Mouse (Mus musculus) heart, adult 2 months (tissue): Measurements from ENCODE around the gene Ccdc154. TPM values are rescaled to one million over a fixed set of nuclear protein-coding genes. Genes with fewer than 3 reads are reported as not detected.
"Not testable (repeated sequence)": the region's sequence is repeated elsewhere in the genome, so short reads cannot be mapped to it uniquely, and the experiment has no call there.

Source experiments
- DNase-seq, 2 experiments: peaks; one replicate each; pipeline ENCODE4 v3.0.0; 2021
- H3K27ac ChIP-seq: fragments of 200-600 bp; 2 replicates; pipeline ENCODE4 v1.8.1; 2022
- H3K27me3 ChIP-seq: fragments of 200-500 bp; 2 replicates; pipeline ENCODE4 v1.6.1; 2012; ENCODE audit warnings: mild to moderate bottlenecking, low read length, inconsistent platforms, mixed read lengths; ENCODE audit not compliant: control insufficient read depth, insufficient read depth
- H3K36me3 ChIP-seq: fragments of 200-500 bp; 2 replicates; pipeline ENCODE4 v1.6.1; 2012; ENCODE audit warnings: low read length, inconsistent platforms; ENCODE audit not compliant: control insufficient read depth, insufficient read depth
- H3K4me1 ChIP-seq: fragments of 200-500 bp; 2 replicates; pipeline ENCODE4 v1.6.1; 2011; ENCODE audit warnings: low read length; ENCODE audit not compliant: control insufficient read depth, insufficient read depth
- H3K4me3 ChIP-seq: fragments of 200-600 bp; 2 replicates; pipeline ENCODE4 v1.8.1; 2022
- H3K79me2 ChIP-seq: fragments of 200-500 bp; replicated peaks from 2 replicates; pipeline ENCODE4 v1.6.1; 2012; ENCODE audit warnings: mild to moderate bottlenecking, inconsistent platforms, low read length, moderate library complexity, mixed read lengths; ENCODE audit not compliant: control insufficient read depth, insufficient read depth
- H3K9ac ChIP-seq: fragments of 200-500 bp; 2 replicates; pipeline ENCODE4 v1.6.1; 2012; ENCODE audit warnings: low read depth, mild to moderate bottlenecking, control low read depth, inconsistent platforms, low read length, mixed read lengths
- CTCF ChIP-seq: fragments of 200-600 bp; IDR thresholded peaks from 2 replicates; pipeline ENCODE4 v1.8.1; 2022; ENCODE audit warnings: antibody characterized with exemption, mild to moderate bottlenecking, moderate library complexity
- EP300 ChIP-seq: fragments of 200-500 bp; IDR thresholded peaks from 2 replicates; pipeline ENCODE4 v1.6.1; 2011; ENCODE audit warnings: low read depth, low read length, control low read depth; ENCODE audit not compliant: insufficient read depth
- POLR2A ChIP-seq: fragments of 200-500 bp; IDR thresholded peaks from 2 replicates; pipeline ENCODE4 v1.6.1; 2011; ENCODE audit warnings: mild to moderate bottlenecking, low read depth, low read length, control low read depth; ENCODE audit not compliant: insufficient read depth
- WGBS: fragments of 180-500 bp; shearing (Covaris S2); methylation state at CpG from one replicate; pipeline ENCODE4 v1.1.7; 2018; 5-methylcytosine and 5-hydroxymethylcytosine counted together
- intact Hi-C: fragments of 180-260 bp; cut with DNase I; formaldehyde crosslinking; loops from one replicate; pipeline ENCODE4 v1.15.1; 2025
- polyA plus RNA-seq: library from polyadenylated mRNA; depleted of rRNA; stranded (reverse); fragments of >200 nt; gene quantifications from 2 replicates; pipeline ENCODE4 v1.2.3, GENCODE M21; 2012
- total RNA-seq, 2 experiments: library from RNA; stranded (reverse); gene quantifications; 2 replicates each; pipeline ENCODE4 v1.2.3; 2021

Gene Ccdc154
- total and polyA plus RNA-seq, 3 experiments = 0.06 TPM; not detected in 2

DNA sequence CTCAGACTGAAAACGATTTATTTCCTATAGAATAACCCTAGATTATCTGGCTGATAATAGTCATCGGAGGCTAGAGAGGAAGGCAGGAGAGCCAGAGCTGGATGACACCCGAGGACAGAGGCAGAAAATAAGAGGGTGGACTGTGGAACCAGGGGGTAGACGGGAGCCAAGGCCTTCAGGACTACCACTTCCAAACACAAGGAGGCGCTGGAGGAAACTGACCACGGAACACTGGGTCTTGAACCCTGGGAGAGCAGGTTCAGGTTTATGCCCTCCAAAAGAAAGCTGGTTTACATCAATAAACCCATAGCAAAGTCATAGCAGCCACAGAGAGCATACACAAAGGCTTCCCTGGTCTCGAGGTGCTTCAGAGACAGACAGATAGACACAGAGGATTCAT lies 38.3 kb upstream of the Ccdc154 start:
- intact Hi-C loops = no loop called here
- H3K27ac ChIP-seq = no peak overlapping the region

DNA sequence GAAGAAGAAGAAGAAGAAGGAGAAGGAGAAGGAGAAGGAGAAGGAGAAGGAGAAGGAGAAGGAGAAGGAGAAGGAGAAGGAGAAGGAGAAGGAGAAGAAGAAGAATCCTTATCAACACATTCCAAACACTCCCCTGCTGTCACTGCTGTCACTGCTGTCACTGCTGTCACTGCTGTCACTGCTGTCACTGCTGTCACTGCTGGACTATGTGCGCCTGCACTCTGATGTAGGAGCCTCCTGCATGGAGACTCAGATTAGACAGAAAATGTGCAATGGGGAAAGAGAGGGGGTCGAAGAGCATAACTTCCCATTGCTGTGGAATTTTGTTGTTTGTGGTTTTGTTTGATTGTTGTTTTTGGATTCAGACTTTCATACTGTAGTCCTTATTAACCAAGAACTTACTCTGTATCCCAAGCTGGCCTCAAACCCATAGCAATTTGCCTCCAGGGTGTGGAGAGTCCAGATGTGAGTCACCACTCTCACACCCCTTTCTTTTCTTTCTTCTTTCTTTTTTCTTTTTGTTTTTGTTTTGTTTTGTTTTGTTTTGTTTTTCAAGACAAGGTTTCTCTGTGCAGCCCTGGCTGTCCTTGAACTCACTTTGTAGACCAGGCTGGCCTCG lies 36.7 kb upstream of the Ccdc154 start:
- WGBS = 65% methylated on average over 3 of the region's 3 CpGs
- H3K27ac ChIP-seq, H3K79me2 ChIP-seq, intact Hi-C loops, H3K27me3 ChIP-seq, H3K36me3 ChIP-seq, DNase-seq, H3K4me3 ChIP-seq, H3K4me1 ChIP-seq, H3K9ac ChIP-seq: not testable (repeated sequence)

More for the DNA sequence above, 38.3 kb upstream of the Ccdc154 start:
- Histone ChIP-seq H3K36me3 (no peaks in the 10 kb centered on the region), H3K27me3 (no peaks in the 10 kb centered on the region), H3K79me2 (no peaks in the 10 kb centered on the region), H3K4me3 (no peak overlapping the region), H3K9ac (no peak overlapping the region), H3K4me1 (peaks cover 2% of the 10 kb centered on the region; the same call in 1 of the 2 replicates)
- WGBS = 32% methylated on average over 7 of the region's 7 CpGs
- TF ChIP-seq CTCF = peak; percentile 61
- TF ChIP-seq POLR2A = no peak
- no peak for TF ChIP-seq EP300
- DNase-seq = no peak

GRCm38 (mm10) chr17:25127079-25127478 lies 35.2 kb upstream of the Ccdc154 start:
- peaks cover 2% of the 10 kb centered on the region; the same call in 1 of the 2 replicates for H3K4me1 ChIP-seq
- H3K4me3 ChIP-seq = no peak overlapping the region
- 19% methylated on average over 8 of the region's 8 CpGs for WGBS
- no peak overlapping the region for H3K27ac ChIP-seq
- H3K36me3 ChIP-seq = no peaks in the 10 kb centered on the region
- DNase-seq = peak in 1 of 2 experiments; percentile 20
- H3K79me2 ChIP-seq = no peaks in the 10 kb centered on the region
- H3K9ac ChIP-seq = no peak overlapping the region
- intact Hi-C loops = no loop called here
- no peak for TF ChIP-seq EP300
- TF ChIP-seq CTCF = no peak
- no peak for TF ChIP-seq POLR2A
- no peaks in the 10 kb centered on the region for H3K27me3 ChIP-seq

DNA sequence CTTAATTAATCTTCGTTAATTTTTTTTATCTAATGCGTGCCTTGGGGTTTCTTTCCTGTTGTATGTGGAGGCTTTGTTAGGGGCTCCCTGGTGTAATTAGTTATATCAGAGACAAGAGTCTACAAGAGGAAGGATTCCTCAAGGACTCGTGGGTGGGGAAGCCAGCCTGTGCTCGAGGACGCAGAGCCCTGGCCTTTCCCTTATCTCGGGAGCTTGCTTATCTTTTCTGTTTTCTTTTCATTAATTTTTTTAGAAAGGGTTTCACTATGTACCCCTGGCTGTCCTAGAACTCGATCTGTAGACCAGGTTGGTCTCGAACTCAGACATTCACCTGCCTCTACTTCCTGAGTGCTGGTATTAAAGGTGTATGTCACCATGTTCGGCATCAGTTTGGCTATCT lies 34.6 kb upstream of the Ccdc154 start:
- H3K27ac ChIP-seq = no peak overlapping the region
- H3K79me2 ChIP-seq = no peaks in the 10 kb centered on the region
- H3K27me3 ChIP-seq = no peaks in the 10 kb centered on the region
- H3K36me3 ChIP-seq = no peaks in the 10 kb centered on the region
- no peak for DNase-seq
- peaks cover 2% of the 10 kb centered on the region; the same call in 1 of the 2 replicates for H3K4me1 ChIP-seq
- no peak overlapping the region for H3K4me3 ChIP-seq
- intact Hi-C loops = no loop called here
- 51% methylated on average over 9 of the region's 9 CpGs for WGBS
- H3K9ac ChIP-seq = no peak overlapping the region
- TF ChIP-seq EP300 (no peak), POLR2A (no peak), CTCF (no peak)

DNA sequence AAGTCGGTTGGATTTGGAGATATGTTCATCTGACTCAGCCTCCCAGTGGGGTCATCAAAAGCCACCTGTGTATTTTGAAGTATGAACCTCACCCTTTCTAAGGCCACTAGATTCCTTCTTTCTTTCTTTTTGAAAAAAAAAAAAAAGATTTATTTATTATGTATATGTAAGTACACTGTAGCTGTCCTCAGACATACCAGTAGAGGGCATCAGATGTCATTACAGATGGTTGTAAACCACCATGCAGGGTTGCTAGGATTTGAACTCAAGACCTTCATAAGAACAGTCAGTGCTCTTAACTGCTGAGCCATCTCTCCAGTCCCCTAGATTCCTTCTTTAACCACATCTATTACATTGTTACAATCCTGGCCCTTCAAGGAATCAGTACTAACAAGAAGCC lies 32.2 kb upstream of the Ccdc154 start:
- Histone ChIP-seq H3K27me3 (no peaks in the 10 kb centered on the region), H3K27ac (no peak overlapping the region), H3K4me1 (peaks cover 6% of the 10 kb centered on the region), H3K79me2 (peaks cover 3% of the 10 kb centered on the region; the same call in 1 of the 2 replicates), H3K4me3 (no peak overlapping the region), H3K36me3 (no peaks in the 10 kb centered on the region), H3K9ac (no peak overlapping the region)
- WGBS = 73% methylated on average over 1 of the region's 1 CpGs
- intact Hi-C loops = loop anchor here (5.0 kb wide), 1 partner anchor 142 kb away; the partner anchor contains the start of gene Ube2i
- TF ChIP-seq POLR2A (no peak), CTCF (peak; percentile 32)
- no peak for DNase-seq

DNA sequence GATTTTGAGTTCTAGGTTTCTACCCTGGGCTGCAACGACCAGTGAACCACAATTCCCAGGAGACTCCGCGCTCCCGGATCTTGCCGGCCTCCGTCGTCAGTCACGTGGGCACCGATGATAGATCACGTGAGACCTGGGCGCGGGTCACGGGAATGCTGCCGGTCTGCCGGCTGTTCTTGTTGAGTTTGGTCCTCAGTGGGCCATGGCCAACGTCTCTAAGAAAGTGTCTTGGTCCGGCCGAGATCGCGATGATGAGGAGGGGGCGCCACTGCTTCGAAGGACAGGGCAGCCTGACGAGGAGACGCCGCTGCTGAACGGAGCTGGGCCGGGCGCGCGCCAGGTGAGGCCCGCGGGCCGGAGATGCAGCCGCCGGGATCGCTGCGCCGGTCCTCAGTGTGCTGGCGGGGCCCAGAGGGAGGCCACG lies 29.0 kb upstream of the Ccdc154 start, which contains the start of gene Clcn7:
Gene Clcn7 (plus strand): TSS at position 117 of the 424 bp plus-strand sequence.
- DNase-seq = peak; percentile 94 to 95
- peaks cover 6% of the 10 kb centered on the region for H3K79me2 ChIP-seq
- peak within 1 kb of the TSS; percentile 65 for H3K27ac ChIP-seq
- peaks cover 4% of the 10 kb centered on the region for H3K4me1 ChIP-seq
- H3K36me3 ChIP-seq = no peaks in the 10 kb centered on the region
- intact Hi-C loops = loop anchor here (1.0 to 5.0 kb wide), 3 partner anchors 16 to 139 kb away; partner anchors contain the start of genes BC003965 and Ube2i
- peak within 1 kb of the TSS; percentile 82 for H3K9ac ChIP-seq
- TF ChIP-seq EP300 = peak; percentile 33; the same call in 1 of the 2 replicates
- no peak for TF ChIP-seq CTCF
- TF ChIP-seq POLR2A = peak; percentile 72
- no peaks in the 10 kb centered on the region for H3K27me3 ChIP-seq
- under 1% methylated on average over 40 of the region's 40 CpGs for WGBS
- H3K4me3 ChIP-seq = peak within 1 kb of the TSS; percentile 78
